Mouse (Mus musculus): ENCODE data around the gene Tex11. TPM values are rescaled to one million over a fixed set of nuclear protein-coding genes. Genes with fewer than 3 reads are reported as not detected.

The Tex11 gene
- total and polyA plus RNA-seq, 3 experiments, result not detected

DNA sequence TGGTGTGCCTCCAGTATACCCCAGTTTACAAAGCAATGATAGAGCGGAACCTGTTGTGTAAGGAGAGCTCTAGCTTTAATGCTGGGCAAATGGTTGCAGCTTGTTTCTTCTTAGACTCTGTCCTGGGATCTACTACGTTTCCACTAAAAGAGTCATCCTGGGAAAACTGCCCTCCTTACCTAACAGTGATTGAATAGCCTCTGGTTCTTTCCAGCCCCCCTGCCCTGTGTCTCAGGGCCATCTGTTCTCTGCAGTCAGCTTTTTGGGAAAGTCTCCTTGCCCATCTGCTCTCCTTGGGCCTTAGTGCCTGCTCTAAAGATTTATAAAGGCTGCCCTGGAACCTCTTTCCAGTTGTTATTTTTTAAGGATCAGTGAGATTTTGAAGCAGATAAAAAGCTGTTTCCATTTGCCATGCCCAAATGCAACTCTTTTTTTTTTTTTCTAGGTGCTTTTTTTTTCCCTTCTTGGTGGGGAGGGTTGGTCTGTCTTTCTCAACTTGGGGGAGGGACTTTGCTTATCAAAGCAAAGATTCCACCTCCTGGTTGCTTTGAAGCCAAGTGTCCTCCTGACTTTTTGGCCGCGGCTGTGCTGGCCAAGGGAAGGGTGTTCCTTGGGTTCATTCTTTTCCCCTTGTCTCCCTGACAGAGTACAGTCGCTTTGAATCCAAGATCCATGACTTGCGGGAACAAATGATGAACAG lies 263.3 kb downstream of the Tex11 start:
- TF ChIP-seq MAFK (IDR thresholded peaks at IDR 0.05; ENCODE audit: insufficient replicate concordance, low read length), result no peak
- no peak for TF ChIP-seq ELF1 (IDR thresholded peaks at IDR 0.05; ENCODE audit: low read depth, low read length)
- Histone ChIP-seq H3K36me3 (replicated peaks in 1 of 2; ENCODE audit: control insufficient read depth in 1 of 2, insufficient read depth in 1 of 2, low read length in 1 of 2) (peaks cover 3 to 30% of the 10 kb centered on the region in 2 experiments), H3K4me1 (ENCODE audit: control insufficient read depth in 1 of 2, insufficient read depth in 2 of 2) (peaks cover 0 to 18% of the 10 kb centered on the region in 2 experiments; a peak in 2 of 4 replicates), H3K27ac (ENCODE audit: insufficient read depth, low read depth) (no peak overlapping the region), H3K79me2 (replicated peaks; ENCODE audit: control insufficient read depth, extremely low read depth, insufficient read depth, poor library complexity, severe bottlenecking) (no peaks in the 10 kb centered on the region), H3K9ac (ENCODE audit: insufficient read depth, low read depth) (no peak overlapping the region), H3K4me3 (replicated peaks in 1 of 3; ENCODE audit: low read depth in 2 of 3, low read length in 2 of 3, poor library complexity in 1 of 3) (no peak overlapping the region), H3K9me3 (replicated peaks; ENCODE audit: low read length) (no peaks in the 10 kb centered on the region), H3K27me3 (replicated peaks) (no peaks in the 10 kb centered on the region), H3K4me2 (ENCODE audit: insufficient read depth, low read depth, poor library complexity, severe bottlenecking) (no peak overlapping the region)
- dilution Hi-C loops (cut with MboI; ENCODE audit: extremely low pct_ligation_motif_present, extremely low pct_unique_long_range_greater_than_20kb, low sequenced_read_pairs), result no loop called here
- DNase-seq (ENCODE audit: extremely low read depth), result no peak
- in situ Hi-C loops (cut with MboI; ENCODE audit: low pct_ligation_motif_present, low pct_unique_long_range_greater_than_20kb, low sequenced_read_pairs), result no loop called here

DNA sequence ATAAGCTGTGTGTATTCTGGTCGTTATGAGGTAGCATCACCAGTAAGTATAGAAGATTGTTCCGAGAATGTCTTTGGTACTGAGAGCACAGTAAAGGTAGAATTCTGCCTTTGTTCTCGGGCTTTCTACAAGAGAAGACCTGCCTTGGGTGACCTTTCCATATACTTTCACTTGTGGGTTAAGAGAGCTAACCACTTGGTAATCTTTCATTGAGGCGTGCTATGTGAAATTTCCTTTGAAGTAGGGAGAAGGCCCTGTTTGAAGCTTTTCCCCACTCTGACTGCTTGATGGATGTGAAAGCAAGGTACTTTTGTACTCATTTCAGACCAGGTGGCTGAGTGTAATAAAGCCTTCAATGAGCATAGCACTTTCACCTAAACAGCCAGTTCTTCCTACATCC lies 270.1 kb downstream of the Tex11 start:
- peaks cover 0 to 4% of the 10 kb centered on the region in 2 experiments; a peak in 1 of 4 replicates for H3K4me1 ChIP-seq (ENCODE audit: control insufficient read depth in 1 of 2, insufficient read depth in 2 of 2)
- H3K27ac ChIP-seq (ENCODE audit: insufficient read depth, low read depth), result no peak overlapping the region
- H3K4me3 ChIP-seq (replicated peaks in 1 of 3; ENCODE audit: low read depth in 2 of 3, low read length in 2 of 3, poor library complexity in 1 of 3), result no peak overlapping the region
- no peak for TF ChIP-seq MXI1 (IDR thresholded peaks at IDR 0.05; ENCODE audit: low read depth, low read length)
- TF ChIP-seq POLR2AphosphoS2 (IDR thresholded peaks at IDR 0.05; ENCODE audit: low read depth, low read length), result no peak
- no peak for TF ChIP-seq CHD2 (IDR thresholded peaks at IDR 0.05; ENCODE audit: low read length)
- TF ChIP-seq ELF1 (IDR thresholded peaks at IDR 0.05; ENCODE audit: low read depth, low read length), result no peak
- no peak for TF ChIP-seq SIN3A (IDR thresholded peaks at IDR 0.05; ENCODE audit: low read length)
- no peak for TF ChIP-seq NRF1 (IDR thresholded peaks at IDR 0.05; ENCODE audit: low read depth, low read length)
- H3K79me2 ChIP-seq (replicated peaks; ENCODE audit: control insufficient read depth, extremely low read depth, insufficient read depth, poor library complexity, severe bottlenecking), result no peaks in the 10 kb centered on the region
- H3K9me3 ChIP-seq (replicated peaks; ENCODE audit: low read length), result no peaks in the 10 kb centered on the region
- dilution Hi-C loops (cut with MboI; ENCODE audit: extremely low pct_ligation_motif_present, extremely low pct_unique_long_range_greater_than_20kb, low sequenced_read_pairs), result no loop called here
- H3K4me2 ChIP-seq (ENCODE audit: insufficient read depth, low read depth, poor library complexity, severe bottlenecking), result no peak overlapping the region
- H3K9ac ChIP-seq (ENCODE audit: insufficient read depth, low read depth), result no peak overlapping the region
- no peaks in the 10 kb centered on the region for H3K27me3 ChIP-seq (replicated peaks)
- in situ Hi-C loops (cut with MboI; ENCODE audit: low pct_ligation_motif_present, low pct_unique_long_range_greater_than_20kb, low sequenced_read_pairs), result no loop called here
- H3K36me3 ChIP-seq (replicated peaks in 1 of 2; ENCODE audit: control insufficient read depth in 1 of 2, insufficient read depth in 1 of 2, low read length in 1 of 2), result peaks cover 0 to 13% of the 10 kb centered on the region in 2 experiments
- no peak for DNase-seq (ENCODE audit: extremely low read depth)

Other genes with a start within 250 kb of the Tex11 start
- gene Slc7a3, start 26.4 kb upstream of the Tex11 start, total RNA-seq (2012; rRNA removed), result 31.8 and 81.3 TPM in 2 replicates
- gene Slc7a3, start 26.4 kb upstream of the Tex11 start, total RNA-seq (2014; rRNA removed), result 50.4 and 53.9 TPM in 2 replicates
- 37.5 and 44.6 TPM in 2 replicates for gene Slc7a3, start 26.4 kb upstream of the Tex11 start, polyA plus RNA-seq (2012; ENCODE audit: insufficient read length, low read depth)
- gene Snx12, start 162.9 kb upstream of the Tex11 start, total RNA-seq (2012; rRNA removed), result 31.5 and 41.8 TPM in 2 replicates
- gene Snx12, start 162.9 kb upstream of the Tex11 start, total RNA-seq (2014; rRNA removed), result 56.7 and 61.5 TPM in 2 replicates
- gene Snx12, start 162.9 kb upstream of the Tex11 start, polyA plus RNA-seq (2012; ENCODE audit: insufficient read length, low read depth), result 52.1 and 64.6 TPM in 2 replicates
- gene Foxo4, start 194.9 kb upstream of the Tex11 start, total RNA-seq (2012; rRNA removed), result 7.9 and 8.2 TPM in 2 replicates
- 7.4 and 9.0 TPM in 2 replicates for gene Foxo4, start 194.9 kb upstream of the Tex11 start, total RNA-seq (2014; rRNA removed)
- gene Foxo4, start 194.9 kb upstream of the Tex11 start, polyA plus RNA-seq (2012; ENCODE audit: insufficient read length, low read depth), result 10.5 and 10.8 TPM in 2 replicates
- gene Gm614, start 204.3 kb upstream of the Tex11 start, total RNA-seq (2012; rRNA removed), result 0.25 and 0.64 TPM in 2 replicates
- 1.2 and 1.3 TPM in 2 replicates for gene Gm614, start 204.3 kb upstream of the Tex11 start, total RNA-seq (2014; rRNA removed)
- 6.0 and 6.5 TPM in 2 replicates for gene Gm614, start 204.3 kb upstream of the Tex11 start, polyA plus RNA-seq (2012; ENCODE audit: insufficient read length, low read depth)
- 64.1 and 82.6 TPM in 2 replicates for gene Il2rg, start 208.6 kb upstream of the Tex11 start, total RNA-seq (2012; rRNA removed)
- gene Il2rg, start 208.6 kb upstream of the Tex11 start, total RNA-seq (2014; rRNA removed), result 80.3 and 88.0 TPM in 2 replicates
- 261 and 294 TPM in 2 replicates for gene Il2rg, start 208.6 kb upstream of the Tex11 start, polyA plus RNA-seq (2012; ENCODE audit: insufficient read length, low read depth)
- gene Gm20489, start 209.4 kb upstream of the Tex11 start, total RNA-seq (2012; rRNA removed), result not detected in 2 replicates
- not detected in 2 replicates for gene Gm20489, start 209.4 kb upstream of the Tex11 start, total RNA-seq (2014; rRNA removed)
- gene Gm20489, start 209.4 kb upstream of the Tex11 start, polyA plus RNA-seq (2012; ENCODE audit: insufficient read length, low read depth), result 0.30 TPM in 1 of 2 replicates, not detected in the other
- gene Med12, start 214.4 kb upstream of the Tex11 start, total RNA-seq (2012; rRNA removed), result 35.7 and 40.3 TPM in 2 replicates
- gene Med12, start 214.4 kb upstream of the Tex11 start, total RNA-seq (2014; rRNA removed), result 15.5 and 15.7 TPM in 2 replicates
- 45.1 and 66.4 TPM in 2 replicates for gene Med12, start 214.4 kb upstream of the Tex11 start, polyA plus RNA-seq (2012; ENCODE audit: insufficient read length, low read depth)
- gene Nlgn3, start 239.5 kb upstream of the Tex11 start, total RNA-seq (2012; rRNA removed), result 0.04 TPM in 1 of 2 replicates, not detected in the other
- 0.12 and 0.26 TPM in 2 replicates for gene Nlgn3, start 239.5 kb upstream of the Tex11 start, total RNA-seq (2014; rRNA removed)
- 0.76 and 1.6 TPM in 2 replicates for gene Nlgn3, start 239.5 kb upstream of the Tex11 start, polyA plus RNA-seq (2012; ENCODE audit: insufficient read length, low read depth)